Mouse (Mus musculus) thymus, adult 2 months (tissue): Measurements from ENCODE around the gene Per2.

Source experiments
- CTCF ChIP-seq: fragments of 200-500 bp; IDR thresholded peaks from 2 replicates; pipeline ENCODE4 v1.5.1; 2012; ENCODE audit warnings: mild to moderate bottlenecking, control low read depth, low read length, moderate library complexity, borderline replicate concordance; ENCODE audit not compliant: control insufficient read depth, poor library complexity, insufficient read depth; ENCODE audit errors: extremely low read depth
- POLR2A ChIP-seq: fragments of 200-500 bp; IDR thresholded peaks from 2 replicates; pipeline ENCODE4 v1.6.1; 2012; ENCODE audit warnings: mild to moderate bottlenecking, low read length, control low read depth, moderate library complexity; ENCODE audit not compliant: control insufficient read depth, poor library complexity, insufficient read depth; ENCODE audit errors: extremely low read depth

GRCm38 (mm10) chr1:91442350-91442990 is 16.7 kb downstream of the Per2 start:
- TF ChIP-seq POLR2A (no peak), CTCF (no peak)
